Mouse (Mus musculus) bone marrow, adult 2 months (tissue): ENCODE data around the gene Vwa5a. TPM values are rescaled to one million over a fixed set of nuclear protein-coding genes. Genes with fewer than 3 reads are reported as not detected.

ENCODE experiments used
- H3K27ac ChIP-seq: fragments of 200-500 bp; 2 replicates; pipeline ENCODE4 v1.5.1; 2012; ENCODE audit warnings: low read depth, mild to moderate bottlenecking, control low read depth, inconsistent platforms, low read length; ENCODE audit not compliant: control insufficient read depth, poor library complexity, insufficient read depth
- H3K4me1 ChIP-seq: fragments of 200-500 bp; 2 replicates; pipeline ENCODE4 v1.6.1; 2011; ENCODE audit warnings: low read length; ENCODE audit not compliant: control insufficient read depth, insufficient read depth
- H3K4me3 ChIP-seq: fragments of 200-500 bp; replicated peaks from 2 replicates; pipeline ENCODE3; 2011; ENCODE audit warnings: mild to moderate bottlenecking, low read depth, low read length, control low read depth; ENCODE audit not compliant: control insufficient read depth
- CTCF ChIP-seq: fragments of 200-500 bp; IDR thresholded peaks from 2 replicates; pipeline ENCODE4 v1.5.1; 2011; ENCODE audit warnings: low read length, control low read depth; ENCODE audit not compliant: control insufficient read depth, insufficient read depth
- POLR2A ChIP-seq: fragments of 200-500 bp; IDR thresholded peaks from 2 replicates; pipeline ENCODE4 v1.6.1; 2011; ENCODE audit warnings: low read depth, mild to moderate bottlenecking, control low read depth, low read length, borderline replicate concordance; ENCODE audit not compliant: control insufficient read depth
- WGBS: fragments of 180-500 bp; shearing (Covaris S2); methylation state at CpG from one replicate; pipeline ENCODE4 v1.1.7; 2018; 5-methylcytosine and 5-hydroxymethylcytosine counted together
- polyA plus RNA-seq: library from polyadenylated mRNA; stranded (reverse); fragments of >200 nt; gene quantifications from 2 replicates; pipeline ENCODE4 v1.2.4, GENCODE M21; 2011; ENCODE audit warnings: low replicate concordance; ENCODE audit not compliant: missing spikeins, insufficient read depth, insufficient read length

Vwa5a gene
- polyA plus RNA-seq, 1 experiment, result 8.9 TPM

DNA sequence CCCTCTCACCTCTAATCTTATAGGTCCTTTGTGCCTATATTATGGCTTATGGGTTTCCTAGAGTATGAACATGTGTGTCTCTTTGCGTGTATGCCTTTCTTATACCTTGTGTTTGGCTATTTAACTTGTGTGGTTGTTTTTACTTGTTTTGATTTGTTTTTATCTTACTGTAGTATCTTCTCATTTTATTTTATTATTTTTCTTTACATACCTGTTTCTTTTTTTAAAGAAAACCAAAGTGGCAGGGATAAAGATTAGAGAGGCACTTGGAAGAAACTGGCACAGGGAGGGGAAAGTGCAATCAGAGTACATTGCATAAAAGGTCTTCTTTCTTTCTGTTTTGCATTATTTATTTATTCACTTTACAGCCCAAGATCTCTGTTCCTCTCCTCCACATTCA lies 33.9 kb downstream of the Vwa5a start, which contains the start of gene Olfr920:
Gene Olfr920 (plus strand): TSS at position 301 of the 400 bp plus-strand sequence.
- Histone ChIP-seq H3K27ac (no peak within 1 kb of the TSS), H3K4me3 (no peak within 1 kb of the TSS), H3K4me1 (no peaks in the 10 kb centered on the region)
- 85% methylated on average over 1 of the region's 1 CpGs for whole genome bisulfite sequencing
- TF ChIP-seq CTCF (no peak), POLR2A (no peak)

DNA sequence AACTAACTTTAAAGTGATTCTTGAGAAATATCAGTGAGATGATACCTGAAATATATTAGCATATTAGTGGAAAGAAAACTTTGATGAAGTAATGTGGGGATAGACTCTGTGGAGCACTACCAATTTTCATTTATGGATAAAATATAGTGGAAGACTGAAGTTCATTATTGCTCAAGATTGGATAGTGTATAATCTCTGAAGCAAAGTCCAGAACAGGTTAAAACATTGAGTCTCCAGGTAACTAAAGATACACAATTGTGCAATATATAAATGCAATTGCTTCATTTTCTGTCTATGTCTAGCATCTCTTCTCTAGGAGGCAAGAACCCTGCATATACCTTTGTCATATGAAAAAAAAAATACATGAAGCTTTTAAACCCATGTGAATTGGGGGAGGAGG lies 54.7 kb downstream of the Vwa5a start, which contains the start of gene Olfr921:
Gene Olfr921 (plus strand): TSS at position 301 of the 400 bp plus-strand sequence.
- no peaks in the 10 kb centered on the region for H3K4me1 ChIP-seq
- no peak within 1 kb of the TSS for H3K27ac ChIP-seq
- TF ChIP-seq POLR2A (no peak), CTCF (no peak)
- H3K4me3 ChIP-seq, result no peak within 1 kb of the TSS

DNA sequence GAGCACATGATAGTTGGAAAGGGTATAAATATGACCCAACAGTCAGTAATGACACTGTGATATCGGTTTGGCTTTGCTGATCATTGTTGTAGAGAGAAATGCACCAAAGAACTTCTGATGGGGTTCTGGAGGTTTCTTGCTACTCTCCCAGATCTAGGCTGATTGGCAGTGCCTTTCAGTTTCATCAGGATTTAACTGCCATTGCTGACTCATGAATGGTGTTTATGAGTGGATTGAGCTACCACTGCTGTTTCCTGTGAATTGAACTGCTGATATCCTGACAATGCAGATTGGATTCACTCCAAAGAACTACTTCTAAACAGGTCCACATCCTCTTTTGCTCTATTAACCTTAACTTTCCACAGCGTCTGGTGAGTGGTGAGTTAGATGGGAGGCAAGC lies 74.6 kb downstream of the Vwa5a start:
- Histone ChIP-seq H3K27ac (no peak overlapping the region), H3K4me3 (no peak overlapping the region), H3K4me1 (no peaks in the 10 kb centered on the region)
- WGBS, result 48% methylated on average over 2 of the region's 2 CpGs
- no peak for TF ChIP-seq POLR2A
- TF ChIP-seq CTCF, result no peak

Other genes with a start within 250 kb of the Vwa5a start
- 0.72 and 2.0 TPM in 2 replicates for gene Olfr905, start 247.2 kb upstream of the Vwa5a start, polyA plus RNA-seq
- not detected in 2 replicates for gene Olfr906, start 231.2 kb upstream of the Vwa5a start, polyA plus RNA-seq
- 0.70 TPM in 1 of 2 replicates, not detected in the other for gene Olfr907, start 222.5 kb upstream of the Vwa5a start, polyA plus RNA-seq
- 0.55 TPM in 1 of 2 replicates, not detected in the other for gene Olfr911-ps1, start 196.7 kb upstream of the Vwa5a start, polyA plus RNA-seq
- not detected in 2 replicates for gene Olfr910, start 180.4 kb upstream of the Vwa5a start, polyA plus RNA-seq
- gene Olfr912, start 138.1 kb upstream of the Vwa5a start, polyA plus RNA-seq, result 0.23 TPM in 1 of 2 replicates, not detected in the other
- not detected in 2 replicates for gene Olfr913, start 125.5 kb upstream of the Vwa5a start, polyA plus RNA-seq
- 1.0 TPM in 1 of 2 replicates, not detected in the other for gene Olfr914, start 113.2 kb upstream of the Vwa5a start, polyA plus RNA-seq
- not detected in 2 replicates for gene Olfr916, start 58.4 kb upstream of the Vwa5a start, polyA plus RNA-seq
- not detected in 2 replicates for gene Olfr917, start 52.4 kb upstream of the Vwa5a start, polyA plus RNA-seq
- not detected in 2 replicates for gene Olfr918, start 43.7 kb upstream of the Vwa5a start, polyA plus RNA-seq
- gene Olfr919, start 14.6 kb upstream of the Vwa5a start, polyA plus RNA-seq, result not detected in 2 replicates
- not detected in 2 replicates for gene Olfr920, start 34.0 kb downstream of the Vwa5a start, polyA plus RNA-seq
- gene Olfr921, start 54.8 kb downstream of the Vwa5a start, polyA plus RNA-seq, result not detected in 2 replicates
- gene Olfr922, start 96.3 kb downstream of the Vwa5a start, polyA plus RNA-seq, result not detected in 2 replicates
- not detected in 2 replicates for gene Olfr923, start 108.3 kb downstream of the Vwa5a start, polyA plus RNA-seq
- not detected in 2 replicates for gene Olfr924, start 126.2 kb downstream of the Vwa5a start, polyA plus RNA-seq
- not detected in 2 replicates for gene Olfr26, start 136.8 kb downstream of the Vwa5a start, polyA plus RNA-seq
- not detected in 2 replicates for gene Olfr926, start 158.9 kb downstream of the Vwa5a start, polyA plus RNA-seq
- gene Olfr930, start 211.5 kb downstream of the Vwa5a start, polyA plus RNA-seq, result not detected in 2 replicates